Mouse (Mus musculus): ENCODE measurements around the gene Aqp6.

DNA sequence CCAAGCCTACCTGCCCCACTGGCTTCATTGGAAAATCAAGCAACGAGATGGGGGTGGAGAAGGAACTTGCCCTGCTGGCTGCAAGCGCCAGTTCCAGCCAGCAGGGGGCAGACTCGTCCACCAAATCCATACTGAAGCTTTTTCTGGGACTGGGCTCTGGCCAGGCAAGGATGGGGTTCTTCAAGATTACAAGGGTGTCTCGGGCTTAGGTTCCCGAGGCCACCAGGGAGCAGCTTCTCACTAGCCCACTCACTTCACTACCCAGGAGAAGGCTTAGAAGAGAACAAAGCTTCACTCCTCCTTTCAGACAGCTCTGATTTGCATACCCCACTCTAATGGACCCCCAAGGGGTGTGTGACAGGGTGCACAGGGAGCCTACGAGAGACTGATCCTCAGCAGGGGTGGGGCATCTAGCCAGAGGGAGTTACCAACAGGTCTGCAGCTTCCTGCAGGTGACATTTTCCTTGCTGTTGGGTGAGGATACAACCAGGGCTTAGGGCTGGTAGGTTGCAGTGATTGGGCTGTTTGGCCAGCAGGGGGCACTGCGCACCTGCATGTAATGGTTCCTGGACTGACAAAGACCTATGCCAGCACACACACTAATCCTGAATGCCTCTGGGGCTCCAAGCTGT is 5.0 kb upstream of the Aqp6 start:
- peak; percentile 97 for TF ChIP-seq CTCF (IDR thresholded peaks at IDR 0.05; ENCODE audit: borderline replicate concordance, insufficient read depth, low read length)
- TF ChIP-seq POLR2A (IDR thresholded peaks at IDR 0.05; ENCODE audit: low read depth, low read length) = no peak
